Mouse (Mus musculus) stomach, postnatal 0 days (tissue): ENCODE results near the gene Heatr4.
"Not testable (repeated sequence)": the region's sequence is repeated elsewhere in the genome, so short reads cannot be mapped to it uniquely, and the experiment has no call there.

Source experiments
- CTCF ChIP-seq: IDR thresholded peaks from 2 replicates; pipeline ENCODE4 v1.5.1; 2016; ENCODE audit warnings: antibody characterized with exemption, low read depth, mild to moderate bottlenecking, moderate library complexity
- EP300 ChIP-seq: optimal IDR thresholded peaks from 2 replicates; pipeline ENCODE3; 2016; ENCODE audit warnings: antibody characterized with exemption

DNA sequence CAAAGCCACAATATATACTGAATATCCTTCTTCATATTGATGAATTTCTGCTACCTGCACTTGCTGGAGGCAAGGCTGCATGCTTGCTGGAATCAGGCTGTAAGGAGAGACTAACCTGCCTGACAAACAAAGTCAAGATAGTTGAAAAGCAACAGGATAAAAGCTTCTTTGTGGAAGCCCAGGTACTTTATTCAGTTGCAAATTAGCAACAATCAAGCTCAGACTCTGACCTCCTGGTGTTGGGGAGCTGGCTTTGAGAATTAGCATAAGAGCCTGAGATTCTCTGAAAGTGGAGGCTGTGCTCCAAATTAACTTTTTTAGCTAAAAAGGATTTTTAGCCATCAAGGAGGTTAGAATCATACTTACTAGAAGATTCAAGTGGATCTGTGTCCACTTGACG, 44.4 kb upstream of the Heatr4 start:
- not testable (repeated sequence) for TF ChIP-seq CTCF, EP300
